Mouse (Mus musculus) ES-E14 (cell line): ENCODE measurements around the gene Efcab12.

Source experiments
- MAFK ChIP-seq: IDR thresholded peaks from 2 replicates; pipeline ENCODE4 v1.6.1; 2014; ENCODE audit warnings: mild to moderate bottlenecking, low read depth, low read length, inconsistent platforms; ENCODE audit not compliant: insufficient read depth
- ZC3H11A ChIP-seq: IDR thresholded peaks from 2 replicates; pipeline ENCODE4 v1.6.1; 2012; ENCODE audit warnings: low read depth, mild to moderate bottlenecking, inconsistent platforms, low read length, borderline replicate concordance
- ZNF384 ChIP-seq: IDR thresholded peaks from 2 replicates; pipeline ENCODE4 v1.6.1; 2012; ENCODE audit warnings: low read depth, low read length, inconsistent platforms

DNA sequence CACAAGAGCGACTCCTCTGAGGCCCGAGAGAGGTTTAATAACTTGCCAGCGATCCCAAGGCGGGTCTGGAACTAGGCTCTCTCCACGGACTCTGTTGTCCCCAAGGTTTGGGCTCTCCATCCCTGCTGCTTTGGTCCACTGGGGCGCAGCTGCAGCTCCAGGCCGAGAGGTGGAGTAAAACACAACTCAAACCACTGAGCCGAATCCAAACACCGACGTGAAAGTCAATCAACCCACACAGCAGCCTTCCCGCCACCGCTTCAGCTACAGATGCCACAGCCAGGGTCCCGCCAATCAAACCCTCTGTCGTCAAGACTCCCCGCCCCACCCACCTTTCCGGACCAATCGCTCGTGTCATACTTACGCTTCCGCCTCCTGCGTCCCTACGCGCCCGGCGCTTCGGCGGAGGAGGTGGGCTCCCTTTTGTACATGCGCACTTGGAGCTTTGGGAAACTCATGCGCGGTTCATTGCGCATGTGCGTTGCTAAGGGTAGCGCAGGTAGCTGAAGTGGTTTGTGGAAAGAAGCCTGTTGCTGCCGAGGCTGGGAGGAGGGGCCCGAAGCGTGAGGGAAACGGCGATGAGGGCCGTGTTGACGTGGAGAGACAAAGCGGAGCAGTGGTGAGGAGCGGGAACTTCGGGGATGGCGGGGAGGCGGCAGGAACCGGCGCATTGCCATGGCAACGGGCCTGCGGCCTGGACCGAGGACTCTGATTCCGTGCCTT is 15.0 kb upstream of the Efcab12 start, which contains the start of the genes Mbd4 and Ift122:
- TF ChIP-seq ZNF384 (no peak), MAFK (no peak), ZC3H11A (no peak)
